Mouse (Mus musculus) heart, embryonic 11.5 days (tissue): ENCODE results near the gene Slc47a2. TPM values are rescaled to one million over a fixed set of nuclear protein-coding genes. Genes with fewer than 3 reads are reported as not detected.

Experiments
- ATAC-seq: fragments of 200-750 bp; cut with Nextera tagmentation; replicated peaks from 2 replicates; pipeline ENCODE4 v1.8.0; 2017; ENCODE audit warnings: moderate library complexity; ENCODE audit not compliant: insufficient number of reproducible peaks, low FRiP score, low TSS enrichment
- H3K27ac ChIP-seq: fragments of 300-500 bp; sonication (generic); 2 replicates; pipeline ENCODE4 v1.5.1; 2014; ENCODE audit warnings: mild to moderate bottlenecking, low read depth, low read length
- H3K27me3 ChIP-seq: fragments of 300-500 bp; sonication (generic); 2 replicates; pipeline ENCODE4 v1.6.1; 2014; ENCODE audit warnings: mild to moderate bottlenecking, low read length, mixed read lengths; ENCODE audit not compliant: control insufficient read depth, insufficient read depth
- H3K36me3 ChIP-seq: fragments of 300-500 bp; sonication (generic); 2 replicates; pipeline ENCODE4 v1.6.1; 2014; ENCODE audit warnings: mild to moderate bottlenecking, low read length, moderate library complexity, mixed read lengths; ENCODE audit not compliant: control insufficient read depth, insufficient read depth
- H3K4me1 ChIP-seq: fragments of 300-500 bp; sonication (generic); 2 replicates; pipeline ENCODE4 v1.6.1; 2014; ENCODE audit warnings: low read length; ENCODE audit not compliant: control insufficient read depth, insufficient read depth
- H3K4me2 ChIP-seq: fragments of 300-500 bp; sonication (generic); 2 replicates; pipeline ENCODE4 v1.6.1; 2014; ENCODE audit warnings: mild to moderate bottlenecking, moderate library complexity
- H3K4me3 ChIP-seq: fragments of 300-500 bp; sonication (generic); 2 replicates; pipeline ENCODE4 v1.5.1; 2014; ENCODE audit warnings: low read depth, low read length
- H3K9ac ChIP-seq: fragments of 300-500 bp; sonication (generic); 2 replicates; pipeline ENCODE4 v1.6.1; 2014; ENCODE audit warnings: mild to moderate bottlenecking, low read depth, low read length, moderate library complexity
- H3K9me3 ChIP-seq: fragments of 300-500 bp; sonication (generic); replicated peaks from 2 replicates; pipeline ENCODE4 v1.6.1; 2016; ENCODE audit warnings: low read length; ENCODE audit not compliant: control insufficient read depth
- WGBS: fragments of 180-500 bp; shearing (Covaris S2); extraction: QIAGEN DNeasy Blood & Tissue Kit; methylation state at CpG from one replicate; pipeline ENCODE4 v1.1.7; 2014; ENCODE audit not compliant: insufficient replicate concordance; 5-methylcytosine and 5-hydroxymethylcytosine counted together
- polyA plus RNA-seq: library from polyadenylated mRNA; unstranded; fragments of >200 nt; fragmentation: Nextera tagmentation; extraction: Ambion mirVana; gene quantifications from 2 replicates; pipeline ENCODE4 v1.2.1, GENCODE M21; 2014

Gene Slc47a2
- polyA plus RNA-seq, 1 experiment from 2014 or later, result 0.19 TPM

DNA sequence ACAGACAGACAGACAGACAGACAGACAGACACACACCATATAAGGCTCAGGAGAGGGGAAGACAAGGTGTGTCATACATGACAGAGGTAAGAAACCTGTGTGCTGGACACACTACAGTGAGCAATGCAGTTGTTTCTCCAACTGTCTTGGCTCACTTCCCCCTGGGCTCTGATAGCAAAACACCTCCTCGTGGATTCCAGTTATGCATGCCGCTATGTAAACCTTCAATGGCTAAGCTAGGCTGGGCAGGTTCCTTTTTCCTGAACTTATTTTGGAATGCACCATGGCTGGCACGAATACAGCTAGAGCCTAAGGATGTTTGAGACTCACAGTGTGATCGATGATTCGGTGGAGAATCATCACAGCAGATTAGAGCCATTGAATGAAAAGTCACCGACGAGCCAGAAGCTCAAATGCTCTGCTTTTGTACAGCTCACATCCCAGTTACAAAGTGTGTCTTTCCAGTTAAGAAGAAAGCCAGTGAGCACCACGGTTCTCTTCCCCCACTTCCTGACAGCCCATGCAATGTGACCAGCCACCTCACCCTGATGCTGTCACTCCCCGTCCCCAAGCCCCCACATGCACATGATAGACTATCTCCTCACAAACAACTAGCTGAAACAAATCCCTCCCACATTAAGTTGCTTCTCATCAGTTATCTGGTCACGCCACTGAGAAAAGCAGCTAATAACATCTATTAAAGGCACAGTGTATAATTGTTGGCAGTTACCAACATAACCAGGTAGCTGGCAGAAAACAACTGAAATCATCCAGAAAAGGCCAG lies 21.6 kb downstream of the Slc47a2 start:
- 54% methylated on average over 10 of the region's 10 CpGs for WGBS

DNA sequence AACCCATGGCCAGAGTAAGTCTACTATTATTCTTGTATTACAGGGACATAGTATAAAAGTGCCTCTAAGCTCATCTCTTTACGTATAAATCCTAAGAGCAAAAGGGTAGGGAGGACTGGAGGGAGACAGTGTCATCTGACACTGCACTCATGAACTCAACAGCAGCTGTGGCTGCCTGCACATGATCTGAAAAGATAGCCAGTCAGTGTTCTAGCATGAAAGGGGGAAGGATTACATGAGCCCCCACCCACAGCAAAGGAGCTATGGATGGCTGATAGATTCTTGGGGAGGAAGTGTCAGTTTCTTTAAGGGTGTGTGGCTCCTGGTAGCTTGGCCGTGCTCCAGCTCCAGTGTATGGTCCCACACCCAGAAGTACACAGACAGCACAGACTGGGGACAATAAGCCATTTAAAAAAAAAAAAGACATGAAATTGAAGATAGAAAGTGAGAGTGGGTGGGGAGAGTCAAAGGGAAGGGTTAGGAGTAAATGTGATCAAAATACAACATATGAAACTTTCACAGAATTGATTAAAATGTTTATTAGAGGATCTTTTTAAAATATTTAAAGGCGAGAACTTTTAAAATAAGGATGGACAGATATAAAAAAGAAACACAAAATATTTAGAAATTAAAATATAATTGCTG lies 22.6 kb downstream of the Slc47a2 start:
- H3K4me2 ChIP-seq, result peak overlapping the region; percentile 38
- no peak overlapping the region for H3K9ac ChIP-seq
- 0 out of 2 replicates have a peak, but pooled peaks have one; percentile 4 for ATAC-seq
- H3K4me1 ChIP-seq, result peaks cover 18% of the 10 kb centered on the region
- H3K9me3 ChIP-seq, result no peaks in the 10 kb centered on the region
- no peak overlapping the region for H3K4me3 ChIP-seq
- WGBS, result 44% methylated on average over 3 of the region's 3 CpGs
- peak overlapping the region; percentile 68 for H3K27ac ChIP-seq
- no peaks in the 10 kb centered on the region for H3K27me3 ChIP-seq
- no peaks in the 10 kb centered on the region for H3K36me3 ChIP-seq

More for the DNA sequence above, 21.6 kb downstream of the Slc47a2 start:
- Histone ChIP-seq H3K27ac (no peak overlapping the region), H3K9me3 (no peaks in the 10 kb centered on the region), H3K4me1 (peaks cover 18% of the 10 kb centered on the region), H3K9ac (no peak overlapping the region), H3K27me3 (no peaks in the 10 kb centered on the region), H3K4me3 (no peak overlapping the region), H3K36me3 (no peaks in the 10 kb centered on the region), H3K4me2 (no peak overlapping the region)
- no peak for ATAC-seq

DNA sequence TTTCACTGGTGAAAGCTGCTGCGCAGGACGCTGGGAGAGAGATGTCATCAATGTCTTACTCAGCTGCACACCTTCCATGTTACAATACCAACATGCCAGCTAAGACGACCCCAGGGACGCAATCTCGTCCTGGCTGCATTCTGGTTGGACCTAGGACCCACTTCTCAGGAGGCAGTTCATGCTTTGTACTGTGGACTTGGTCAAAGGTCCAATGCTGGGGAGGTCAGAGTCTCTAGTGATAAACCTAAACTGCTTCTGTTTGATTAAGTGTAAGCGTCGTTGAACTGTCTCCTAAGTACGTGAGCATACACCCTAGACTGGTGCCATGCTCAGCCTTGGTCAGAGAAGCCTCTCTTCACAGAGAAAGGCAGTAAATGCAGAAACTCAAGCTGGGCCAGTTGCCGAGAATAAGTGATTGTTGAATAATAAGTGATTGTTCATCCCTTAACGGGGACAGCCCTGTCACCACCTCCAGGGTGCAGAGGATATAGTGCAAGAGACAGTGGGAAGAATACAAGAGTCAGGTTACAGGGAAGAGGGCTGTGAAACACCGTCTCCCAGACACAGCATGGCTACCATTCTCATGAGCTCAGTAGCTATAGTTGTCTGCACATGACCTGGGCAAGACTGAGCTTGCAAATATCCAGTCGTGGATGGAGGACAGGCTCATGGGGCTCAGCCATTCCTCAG lies 23.3 kb downstream of the Slc47a2 start:
- peak overlapping the region; percentile 68 for H3K27ac ChIP-seq
- ATAC-seq, result 0 out of 2 replicates have a peak, but pooled peaks have one; percentile 67

DNA sequence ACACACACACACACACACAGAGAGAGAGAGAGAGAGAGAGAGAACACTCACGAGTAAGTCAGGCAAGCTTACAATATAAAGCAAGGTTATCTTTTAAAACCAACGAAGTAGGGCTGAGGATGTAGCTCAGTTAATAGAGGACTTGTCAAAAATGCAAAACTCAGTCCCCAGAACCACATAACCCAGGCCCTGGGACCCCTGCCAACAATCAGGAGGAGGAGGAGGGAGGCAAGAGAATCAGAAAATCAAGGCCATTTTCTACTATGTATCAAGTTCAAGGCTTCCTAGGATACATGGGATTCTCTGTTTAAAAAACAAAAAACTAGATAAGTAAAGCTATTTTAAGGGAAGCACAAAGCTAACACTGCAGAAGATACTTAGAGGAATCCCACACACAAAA lies 25.8 kb downstream of the Slc47a2 start:
- ATAC-seq, result no peak
- H3K36me3 ChIP-seq, result no peaks in the 10 kb centered on the region
- no peaks in the 10 kb centered on the region for H3K9me3 ChIP-seq
- 49% methylated on average over 2 of the region's 2 CpGs for WGBS
- peaks cover 21% of the 10 kb centered on the region for H3K4me1 ChIP-seq
- no peak overlapping the region for H3K27ac ChIP-seq
- no peak overlapping the region for H3K4me2 ChIP-seq
- H3K27me3 ChIP-seq, result no peaks in the 10 kb centered on the region
- no peak overlapping the region for H3K4me3 ChIP-seq
- no peak overlapping the region for H3K9ac ChIP-seq

More for the DNA sequence above, 23.3 kb downstream of the Slc47a2 start:
- WGBS, result 33% methylated on average over 12 of the region's 12 CpGs
- H3K4me1 ChIP-seq, result peaks cover 18% of the 10 kb centered on the region
- no peaks in the 10 kb centered on the region for H3K27me3 ChIP-seq
- H3K4me2 ChIP-seq, result peak overlapping the region; percentile 38
- H3K9me3 ChIP-seq, result no peaks in the 10 kb centered on the region
- H3K36me3 ChIP-seq, result no peaks in the 10 kb centered on the region
- H3K9ac ChIP-seq, result no peak overlapping the region
- H3K4me3 ChIP-seq, result no peak overlapping the region

DNA sequence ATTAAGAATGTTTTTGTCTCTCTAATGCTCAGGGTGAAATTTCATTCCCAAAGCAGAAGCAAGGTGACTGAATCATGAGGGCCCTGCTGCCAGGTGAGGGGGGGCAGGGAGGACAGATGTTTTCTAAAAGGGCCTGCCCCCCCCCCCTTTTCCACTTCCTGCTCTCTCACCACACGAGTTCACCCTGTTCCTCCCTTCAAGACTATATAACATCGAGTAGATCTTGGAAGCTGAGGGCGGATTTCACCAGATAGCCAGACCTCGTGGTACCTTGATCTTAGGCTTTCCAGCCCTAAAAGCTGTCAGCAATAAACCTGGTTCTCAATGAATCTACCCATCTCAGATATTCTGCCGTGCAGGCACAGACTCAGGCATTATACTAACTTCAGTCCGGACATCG lies 32.3 kb downstream of the Slc47a2 start:
- Histone ChIP-seq H3K9ac (no peak overlapping the region), H3K9me3 (no peaks in the 10 kb centered on the region), H3K27me3 (no peaks in the 10 kb centered on the region), H3K4me2 (no peak overlapping the region), H3K36me3 (no peaks in the 10 kb centered on the region), H3K27ac (no peak overlapping the region), H3K4me3 (no peak overlapping the region), H3K4me1 (peaks cover 3% of the 10 kb centered on the region)
- ATAC-seq, result no peak
- WGBS, result 63% methylated on average over 7 of the region's 7 CpGs

DNA sequence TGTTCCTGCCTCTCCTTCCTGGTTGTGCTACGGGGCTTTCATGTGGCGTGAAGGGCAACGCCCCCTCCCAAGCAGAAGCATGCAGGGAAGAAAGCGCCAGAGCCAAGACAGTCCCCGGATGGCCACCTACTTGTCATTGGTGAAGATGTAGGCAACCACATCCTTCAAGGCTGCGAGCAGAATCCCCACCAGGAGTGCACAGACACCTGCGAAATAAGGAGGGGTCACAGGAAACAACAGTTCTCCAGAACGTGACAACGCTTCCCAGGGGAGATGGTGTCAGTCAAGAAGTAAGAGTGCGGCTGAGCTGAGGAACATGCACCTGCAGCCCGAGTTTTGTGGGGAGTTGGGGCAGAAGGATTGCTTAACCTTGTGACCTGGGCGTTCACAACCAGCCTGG lies 32.8 kb downstream of the Slc47a2 start:
- Histone ChIP-seq H3K4me3 (no peak overlapping the region), H3K9me3 (no peaks in the 10 kb centered on the region), H3K36me3 (no peaks in the 10 kb centered on the region), H3K4me1 (peaks cover 3% of the 10 kb centered on the region), H3K9ac (no peak overlapping the region), H3K27me3 (no peaks in the 10 kb centered on the region), H3K27ac (no peak overlapping the region), H3K4me2 (no peak overlapping the region)
- 69% methylated on average over 12 of the region's 12 CpGs for WGBS
- no peak for ATAC-seq

DNA sequence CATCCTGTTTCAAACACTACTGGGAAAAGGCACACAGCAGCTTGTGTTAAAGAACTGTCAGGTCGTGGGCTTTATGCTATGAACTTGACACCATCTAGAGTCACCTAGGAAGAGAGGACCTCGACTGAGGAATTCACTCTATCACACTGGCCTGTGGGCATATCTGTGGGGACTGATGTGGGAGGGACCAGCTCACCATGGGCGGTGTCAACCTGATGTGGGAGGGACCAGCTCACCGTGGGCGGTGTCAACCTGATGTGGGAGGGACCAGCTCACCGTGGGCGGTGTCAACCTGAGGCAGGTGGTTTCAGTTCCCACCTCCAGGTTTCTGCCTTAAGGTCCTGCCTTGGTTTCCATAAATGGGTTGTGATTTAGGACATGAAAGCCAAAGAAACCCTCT lies 34.9 kb downstream of the Slc47a2 start:
- Histone ChIP-seq H3K27ac (no peak overlapping the region), H3K27me3 (no peaks in the 10 kb centered on the region), H3K9me3 (no peaks in the 10 kb centered on the region), H3K4me2 (0 out of 2 replicates have a peak overlapping the region, but pooled peaks have one; percentile 7), H3K4me1 (no peaks in the 10 kb centered on the region), H3K9ac (no peak overlapping the region), H3K36me3 (no peaks in the 10 kb centered on the region), H3K4me3 (no peak overlapping the region)
- ATAC-seq, result no peak
- WGBS, result 27% methylated on average over 7 of the region's 7 CpGs

DNA sequence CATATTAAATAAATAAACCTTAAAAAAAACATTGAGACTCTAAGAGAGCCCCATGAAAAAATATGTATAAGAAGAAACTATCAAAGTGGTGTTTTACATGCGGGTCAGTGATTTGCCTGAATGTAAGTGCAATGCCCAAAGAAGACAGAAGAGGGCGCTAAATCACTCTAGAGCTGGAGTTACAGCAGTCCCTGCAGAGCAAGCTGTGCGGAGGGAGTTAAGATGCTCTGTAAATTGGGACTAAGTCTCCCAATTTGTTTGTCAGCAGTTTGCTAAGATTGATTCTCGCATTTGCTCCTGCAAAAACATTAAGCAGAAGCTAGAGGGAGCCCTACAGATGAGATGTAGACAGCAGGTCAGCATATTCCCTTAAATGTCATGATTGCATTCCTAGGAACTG lies 37.3 kb downstream of the Slc47a2 start:
- Histone ChIP-seq H3K4me3 (no peak overlapping the region), H3K4me1 (0 out of 2 replicates have a peak, but pooled peaks cover 5% of the 10 kb centered on the region), H3K36me3 (no peaks in the 10 kb centered on the region), H3K4me2 (no peak overlapping the region), H3K9me3 (no peaks in the 10 kb centered on the region), H3K9ac (no peak overlapping the region), H3K27ac (no peak overlapping the region), H3K27me3 (no peaks in the 10 kb centered on the region)
- ATAC-seq, result no peak
- 77% methylated on average over 4 of the region's 4 CpGs for WGBS
